13 mouse cellular contexts compared by ENCODE assay signal in genomic region chr6:70954040-70954439, GRCm38 (mm10). TPM values are rescaled to one million over a fixed set of nuclear protein-coding genes. Genes with fewer than 3 reads are reported as not detected.
A peak's percentile ranks its signal among the peaks of the same experiment; 100 is the strongest.
DNase-seq lines count a peak whose midpoint lies in the region; ATAC-seq and TF ChIP-seq lines count a peak whose summit lies in the region.
"Had no signal": no experiment of that assay in that cellular context is flagged by ENCODE, and none has a peak within 500 bp of the region (broad histone marks: within the 10 kb centered on the region; RNA-seq: fewer than 3 reads in every experiment).

No protein-coding gene starts in this region.

- no peak overlapping the region for H3K9ac ChIP-seq in forebrain, embryonic 14.5 days (ENCODE audit: low read length)
- no peak overlapping the region for H3K9ac ChIP-seq in forebrain, embryonic 11.5 days (ENCODE audit: low read length)
- no peak overlapping the region for H3K9ac ChIP-seq in liver, adult 2 months (ENCODE audit: low read depth, low read length)
- no peak overlapping the region for H3K9ac ChIP-seq in liver, embryonic 12.5 days
- H3K9ac ChIP-seq: neural tube, embryonic 13.5 days had no signal

- no peak for ATAC-seq in forebrain, embryonic 14.5 days
- ATAC-seq in forebrain, embryonic 11.5 days (replicated peaks; ENCODE audit: low FRiP score) = no peak
- ATAC-seq in liver, embryonic 12.5 days = no peak

- H3K9me3 ChIP-seq in forebrain, embryonic 14.5 days (replicated peaks; ENCODE audit: control insufficient read depth, low read length) = no peaks in the 10 kb centered on the region
- H3K9me3 ChIP-seq in forebrain, embryonic 11.5 days (ENCODE audit: control insufficient read depth, low read length) = no peaks in the 10 kb centered on the region
- no peaks in the 10 kb centered on the region for H3K9me3 ChIP-seq in liver, embryonic 12.5 days (replicated peaks)
- H3K9me3 ChIP-seq: neural tube, embryonic 13.5 days had no signal

- H3K27me3 ChIP-seq in forebrain, embryonic 14.5 days (replicated peaks; ENCODE audit: control insufficient read depth, insufficient read depth, low read length) = peaks cover 51% of the 10 kb centered on the region
- H3K27me3 ChIP-seq in forebrain, embryonic 11.5 days (ENCODE audit: control insufficient read depth, insufficient read depth, low read length) = peaks cover 47% of the 10 kb centered on the region
- H3K27me3 ChIP-seq in liver, adult 2 months (ENCODE audit: control insufficient read depth, insufficient read depth, low read length) = peaks cover 23% of the 10 kb centered on the region
- peaks cover 87% of the 10 kb centered on the region for H3K27me3 ChIP-seq in liver, embryonic 12.5 days (replicated peaks)

- 8% methylated on average over 6 of the region's 6 CpGs for WGBS in forebrain, embryonic 14.5 days
- 9% methylated on average over 6 of the region's 6 CpGs for WGBS in forebrain, embryonic 11.5 days
- WGBS in liver, adult 2 months = 19% methylated on average over 6 of the region's 6 CpGs
- WGBS in liver, embryonic 12.5 days (ENCODE audit: insufficient replicate concordance) = 15% methylated on average over 6 of the region's 6 CpGs

- TF ChIP-seq POLR2A in liver, adult 2 months (IDR thresholded peaks at IDR 0.05; ENCODE audit: extremely low read depth, insufficient read depth, low read length) = no peak

- H3K4me3 ChIP-seq in forebrain, embryonic 14.5 days (ENCODE audit: low read depth, low read length) = no peak overlapping the region
- no peak overlapping the region for H3K4me3 ChIP-seq in forebrain, embryonic 11.5 days (ENCODE audit: low read depth, low read length)
- no peak overlapping the region for H3K4me3 ChIP-seq in liver, adult 2 months (ENCODE audit: insufficient read depth, low read depth, low read length)
- H3K4me3 ChIP-seq in liver, embryonic 12.5 days = no peak overlapping the region
- H3K4me3 ChIP-seq: neural tube, embryonic 13.5 days had no signal

- DNase-seq in forebrain, embryonic 14.5 days (ENCODE audit: low spot score) = peak; percentile 63
- DNase-seq in forebrain, embryonic 11.5 days (ENCODE audit: low spot score) = no peak
- peak; percentile 8 for DNase-seq in liver, adult 2 months (ENCODE audit: extremely low read depth, low read depth, low spot score)
- DNase-seq in Muller cell, postnatal 12 days (ENCODE audit: inconsistent ontology term) = peak; percentile 29
- DNase-seq in kidney, postnatal 36 days = peak; percentile 25 to 51
- no peak for DNase-seq in spleen, postnatal 4 days (ENCODE audit: low spot score in 2 of 2)
- no peak for DNase-seq in cerebellum, adult 8-10 months
- DNase-seq: thymus, postnatal 36 days had no signal

- no peak overlapping the region for H3K4me2 ChIP-seq in forebrain, embryonic 14.5 days (ENCODE audit: low read length)
- H3K4me2 ChIP-seq in forebrain, embryonic 11.5 days (ENCODE audit: low read depth, low read length, severe bottlenecking) = no peak overlapping the region
- no peak overlapping the region for H3K4me2 ChIP-seq in liver, embryonic 12.5 days
- H3K4me2 ChIP-seq: liver, embryonic 11.5 days; neural tube, embryonic 13.5 days had no signal

- no peak for TF ChIP-seq CTCF in liver, adult 2 months (IDR thresholded peaks at IDR 0.05; ENCODE audit: low read depth, low read length)

- H3K79me2 ChIP-seq in liver, adult 2 months (ENCODE audit: control insufficient read depth, insufficient read depth, low read length) = no peaks in the 10 kb centered on the region

- H3K27ac ChIP-seq in forebrain, embryonic 14.5 days (ENCODE audit: low read depth, low read length) = no peak overlapping the region
- no peak overlapping the region for H3K27ac ChIP-seq in forebrain, embryonic 11.5 days (ENCODE audit: low read depth, low read length)
- no peak overlapping the region for H3K27ac ChIP-seq in liver, adult 2 months (replicated peaks; ENCODE audit: insufficient read depth, low read depth, low read length)
- H3K27ac ChIP-seq in liver, embryonic 12.5 days = no peak overlapping the region
- H3K27ac ChIP-seq: neural tube, embryonic 13.5 days had no signal

- peaks cover 10% of the 10 kb centered on the region for H3K4me1 ChIP-seq in forebrain, embryonic 14.5 days (ENCODE audit: control insufficient read depth, insufficient read depth, low read length)
- peaks cover 8% of the 10 kb centered on the region; the same call in 1 of the 2 replicates for H3K4me1 ChIP-seq in forebrain, embryonic 11.5 days (replicated peaks; ENCODE audit: control insufficient read depth, insufficient read depth, low read length)
- H3K4me1 ChIP-seq in liver, adult 2 months (ENCODE audit: control insufficient read depth, insufficient read depth, low read length) = no peaks in the 10 kb centered on the region
- H3K4me1 ChIP-seq in liver, embryonic 12.5 days = peaks cover 9% of the 10 kb centered on the region

- no peaks in the 10 kb centered on the region for H3K36me3 ChIP-seq in forebrain, embryonic 14.5 days (ENCODE audit: control insufficient read depth, insufficient read depth, low read length)
- H3K36me3 ChIP-seq in forebrain, embryonic 11.5 days (ENCODE audit: control insufficient read depth, insufficient read depth, low read length) = no peaks in the 10 kb centered on the region
- no peaks in the 10 kb centered on the region for H3K36me3 ChIP-seq in liver, adult 2 months (ENCODE audit: control insufficient read depth, insufficient read depth, low read length)
- H3K36me3 ChIP-seq in liver, embryonic 12.5 days = no peaks in the 10 kb centered on the region
- H3K36me3 ChIP-seq: neural tube, embryonic 13.5 days had no signal

RNA-seq across cellular contexts. Expression of gene Foxi3, which starts 2.3 kb away (rescaled TPM):
- not detected in 2 replicates for polyA plus RNA-seq in forebrain, embryonic 14.5 days (2014; fragmentation: Nextera tagmentation; extraction: Ambion mirVana)
- polyA plus RNA-seq in forebrain, embryonic 11.5 days (2014; fragmentation: Nextera tagmentation; extraction: Ambion mirVana) = not detected in 2 replicates
- total RNA-seq in liver, adult 2 months (2014; rRNA removed) = not detected in 2 replicates
- not detected in 2 replicates for polyA plus RNA-seq in liver, adult 2 months (2012; rRNA removed)
- polyA plus RNA-seq in liver, embryonic 12.5 days (2016; fragmentation: Nextera tagmentation; extraction: Ambion mirVana) = not detected in 2 replicates
- total RNA-seq: common myeloid progenitor, adult 5-6 weeks; heart, postnatal 14 days had no signal
- polyA plus RNA-seq: liver, embryonic 11.5 days; neural tube, embryonic 13.5 days had no signal

RNA-seq across cellular contexts. Expression of gene Tex37, which starts 35.3 kb away (rescaled TPM):
- polyA plus RNA-seq in forebrain, embryonic 14.5 days (2014; fragmentation: Nextera tagmentation; extraction: Ambion mirVana) = not detected in 2 replicates
- not detected in 2 replicates for polyA plus RNA-seq in forebrain, embryonic 11.5 days (2014; fragmentation: Nextera tagmentation; extraction: Ambion mirVana)
- total RNA-seq in liver, adult 2 months (2014; rRNA removed) = not detected in 2 replicates
- not detected in 2 replicates for polyA plus RNA-seq in liver, adult 2 months (2012; rRNA removed)
- polyA plus RNA-seq in liver, embryonic 12.5 days (2016; fragmentation: Nextera tagmentation; extraction: Ambion mirVana) = not detected in 2 replicates
- total RNA-seq: common myeloid progenitor, adult 5-6 weeks; heart, postnatal 14 days had no signal
- polyA plus RNA-seq: liver, embryonic 11.5 days; neural tube, embryonic 13.5 days had no signal

Comparison
In these comparisons a context has a peak if more than half of its experiments do, and no peak if none do; other contexts are left out.
1. DNase-seq: peak in forebrain, embryonic 14.5 days (single experiment), liver, adult 2 months (single experiment), Muller cell, postnatal 12 days (single experiment) and kidney, postnatal 36 days (2 of 2); none in forebrain, embryonic 11.5 days (single experiment), spleen, postnatal 4 days (0 of 2) and cerebellum, adult 8-10 months (single experiment).